Mouse (Mus musculus) gastrocnemius, postnatal 36 days (tissue): ENCODE data around the gene Otop1. TPM values are rescaled to one million over a fixed set of nuclear protein-coding genes. Genes with fewer than 3 reads are reported as not detected.

Experiments
- DNase-seq, 2 experiments: peaks; one replicate each; pipeline ENCODE4 v3.0.0; 2022
- intact Hi-C: fragments of 180-260 bp; cut with DNase I; formaldehyde crosslinking; loops from one replicate; pipeline ENCODE4 v1.15.1; 2025
- long read RNA-seq, 2 experiments: library from polyadenylated mRNA; stranded (forward); transcript quantifications; one replicate each; pipeline ENCODE4 v2.0.0; 2021
- total RNA-seq, 2 experiments: library from RNA; stranded (reverse); gene quantifications; 2 replicates each; pipeline ENCODE4 v1.2.3; 2021

Otop1 gene
- under 1 TPM; 0.13 to 0.25 TPM for total RNA-seq
- long read RNA-seq, experiment 1, result 0 reads
- long read RNA-seq, experiment 2, result 0 reads

- intact Hi-C loops, result no loop called here
- DNase-seq, result no peak
Measured at GRCm38 (mm10) chr5:38275771-38276170, at the start of gene Otop1. TSS of gene Otop1 (plus strand) at chr5:38275972.

DNA sequence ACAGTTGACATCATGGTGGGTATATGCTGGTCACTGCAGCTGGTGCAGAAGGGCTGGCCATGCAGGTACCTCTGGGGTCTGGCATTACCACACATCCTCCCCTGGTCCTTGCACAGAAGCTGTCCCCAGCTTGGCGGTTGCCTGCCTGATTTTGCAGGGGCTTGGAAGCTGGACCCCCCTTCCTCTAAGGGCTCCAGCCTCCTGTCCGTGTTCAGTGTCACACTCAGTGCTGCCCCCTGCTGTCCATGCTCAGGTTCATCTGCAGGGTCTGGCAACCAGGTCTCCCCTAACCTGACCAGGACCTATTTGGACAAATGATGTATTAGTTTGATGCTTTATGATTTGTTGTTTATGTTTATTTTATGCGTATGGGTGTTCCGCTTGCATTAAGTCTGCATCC is 40.4 kb upstream of the Otop1 start:
- intact Hi-C loops, result no loop called here
- peak in 1 of 2 experiments; percentile 25 for DNase-seq

GRCm38 (mm10) chr5:38236627-38237026 is 39.1 kb upstream of the Otop1 start:
- DNase-seq, result no peak
- intact Hi-C loops, result no loop called here

GRCm38 (mm10) chr5:38240727-38241472 is 34.9 kb upstream of the Otop1 start:
- intact Hi-C loops, result no loop called here
- no peak for DNase-seq

DNA sequence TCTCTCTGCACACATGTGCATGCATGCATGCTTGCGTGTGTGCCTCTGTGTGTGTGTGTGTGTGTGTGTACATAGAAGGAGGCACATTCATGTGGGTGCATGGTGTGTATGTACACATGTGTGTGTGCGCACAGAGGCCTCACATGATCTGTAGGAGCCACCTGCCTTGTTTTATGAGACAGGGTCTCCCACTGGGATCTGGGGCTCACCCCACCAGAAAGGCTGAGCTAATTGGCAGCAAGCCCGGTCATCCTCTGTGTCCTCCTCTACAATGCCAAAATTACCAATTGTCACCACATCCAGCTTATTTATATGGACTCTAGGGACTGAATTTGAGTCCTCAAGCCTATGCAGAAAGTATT is 34.3 kb upstream of the Otop1 start:
- no peak for DNase-seq
- intact Hi-C loops, result no loop called here

GRCm38 (mm10) chr5:38241966-38242365 is 33.8 kb upstream of the Otop1 start:
- no peak for DNase-seq
- intact Hi-C loops, result no loop called here

GRCm38 (mm10) chr5:38255195-38255594 is 20.6 kb upstream of the Otop1 start:
- intact Hi-C loops, result no loop called here
- DNase-seq, result no peak

GRCm38 (mm10) chr5:38255644-38256043 is 20.1 kb upstream of the Otop1 start:
- no peak for DNase-seq
- intact Hi-C loops, result no loop called here

DNA sequence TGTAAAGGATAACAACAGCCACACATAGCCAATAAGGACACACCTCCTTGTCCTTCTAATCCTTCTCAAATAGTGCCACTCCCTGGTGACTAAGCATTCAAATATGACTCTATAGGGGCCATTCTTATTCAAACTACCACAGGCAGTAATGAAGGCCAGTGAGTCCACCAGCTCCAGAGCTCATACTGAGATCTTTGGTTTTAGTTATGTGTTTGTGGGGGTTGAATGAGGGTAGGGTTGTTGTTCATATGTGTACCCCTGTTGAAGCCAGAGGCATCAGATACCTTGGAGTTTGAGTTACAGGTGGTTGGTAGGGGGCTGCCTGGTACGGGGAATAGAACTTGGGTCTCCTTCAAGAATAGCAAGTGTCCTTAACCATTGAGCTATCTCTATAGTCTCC is 19.2 kb upstream of the Otop1 start:
- intact Hi-C loops, result no loop called here
- no peak for DNase-seq

GRCm38 (mm10) chr5:38258034-38258772 is 17.6 kb upstream of the Otop1 start:
- intact Hi-C loops, result no loop called here
- no peak for DNase-seq

DNA sequence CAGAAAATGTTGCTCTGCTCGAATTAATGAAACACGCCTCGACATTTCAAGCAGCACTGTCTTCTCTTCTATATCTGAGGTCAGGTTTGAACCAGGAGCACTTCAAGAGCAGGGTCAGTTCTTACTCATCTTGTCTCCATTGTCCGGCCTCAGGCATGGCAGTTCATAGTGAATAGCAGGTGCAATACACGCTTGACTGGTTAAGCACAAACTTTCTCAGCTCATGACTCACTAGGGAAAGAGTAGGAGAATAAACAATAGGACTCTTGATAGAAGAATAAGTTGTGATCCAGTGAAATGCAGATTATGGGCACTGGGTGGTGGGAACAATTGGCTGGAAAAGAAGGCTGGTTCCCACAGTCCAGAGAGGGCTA is 17.0 kb upstream of the Otop1 start:
- intact Hi-C loops, result no loop called here
- DNase-seq, result no peak

DNA sequence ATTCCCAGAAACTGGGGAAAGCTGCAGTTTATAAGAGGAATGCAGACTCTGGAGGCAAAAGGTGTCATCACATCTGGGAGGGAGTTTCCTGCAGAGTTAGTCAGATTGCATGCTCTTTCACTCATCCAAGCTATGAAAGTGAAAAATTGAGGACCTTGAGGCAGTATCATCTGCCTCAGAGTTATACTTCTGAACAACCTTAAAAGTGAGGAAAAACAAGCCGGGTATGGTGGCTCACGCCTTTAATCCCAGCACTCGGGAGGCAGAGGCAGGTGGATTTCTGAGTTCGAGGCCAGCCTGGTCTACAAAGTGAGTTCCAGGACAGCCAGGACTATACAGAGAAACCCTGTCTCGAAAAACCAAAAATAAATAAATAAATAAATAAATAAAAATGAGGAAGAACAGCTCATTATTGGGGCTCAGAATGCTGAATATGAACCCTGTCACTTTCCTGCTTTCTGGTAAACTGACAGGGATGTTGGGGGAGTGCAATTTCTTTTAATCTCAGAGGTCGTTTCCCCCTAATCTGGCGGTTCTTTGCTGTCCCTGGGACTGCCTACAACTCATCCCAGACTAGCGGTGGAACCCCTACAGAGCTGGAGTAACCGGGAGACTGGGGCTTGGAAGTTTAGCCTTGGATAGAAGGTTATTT is 16.2 kb upstream of the Otop1 start:
- intact Hi-C loops, result no loop called here
- no peak for DNase-seq

DNA sequence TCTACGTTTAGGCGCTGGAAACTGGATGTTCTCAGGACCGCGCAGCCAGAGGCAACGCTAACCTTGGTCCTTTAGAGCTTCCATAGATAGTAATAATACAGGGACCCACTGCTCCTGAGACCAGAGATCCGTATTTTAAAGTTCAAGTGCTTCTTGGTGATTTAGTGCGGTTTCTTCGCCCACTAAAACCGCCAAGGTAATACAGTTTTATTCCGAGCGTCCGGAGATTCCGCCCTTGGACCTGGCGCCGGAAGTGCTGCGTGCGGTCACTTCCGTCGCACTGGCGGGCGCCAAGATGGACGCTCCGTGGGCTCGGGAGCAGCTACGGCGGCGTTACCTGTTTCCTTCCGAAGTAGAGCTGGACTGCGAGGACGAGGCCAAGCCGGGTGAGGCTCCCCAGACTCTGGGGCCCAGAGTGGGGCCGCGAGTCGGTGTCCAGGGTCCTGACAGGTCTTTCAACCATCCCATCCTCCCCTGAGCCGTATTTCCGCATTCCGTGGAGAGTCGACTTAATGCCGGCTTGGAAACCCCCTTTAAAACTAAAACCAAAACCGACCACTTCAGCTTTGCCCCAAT is 15.6 kb upstream of the Otop1 start, which contains the start of gene Tmem128:
Tmem128 (plus strand) TSS at position 79 of the 576 bp plus-strand sequence.
- intact Hi-C loops, result no loop called here
- DNase-seq, result peak; percentile 16 to 58

- DNase-seq, result no peak
- intact Hi-C loops, result no loop called here
Measured at GRCm38 (mm10) chr5:38270942-38271341, 4.8 kb upstream of the Otop1 start.

DNA sequence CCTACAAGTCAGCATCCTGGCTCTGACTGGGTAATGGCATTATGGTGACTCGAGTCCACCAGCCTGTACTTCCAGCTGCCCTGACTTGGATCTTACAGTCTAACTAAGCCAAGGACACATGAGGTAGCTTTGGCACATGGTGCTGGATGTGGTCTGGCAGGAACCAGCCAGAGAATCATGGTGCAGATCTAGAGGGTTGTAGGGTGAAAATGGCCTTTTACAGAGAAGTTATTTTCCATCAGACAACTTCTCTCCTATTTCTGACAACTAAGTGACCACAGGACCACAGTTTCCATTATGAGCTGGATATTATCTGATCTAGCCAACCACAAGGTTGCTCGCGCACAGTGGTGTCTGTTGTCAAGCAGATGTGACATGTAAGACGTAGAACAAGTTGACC is 1.9 kb upstream of the Otop1 start:
- DNase-seq, result no peak
- intact Hi-C loops, result no loop called here

GRCm38 (mm10) chr5:38276451-38276850 is 679 bp downstream of the Otop1 start:
- no peak for DNase-seq
- intact Hi-C loops, result no loop called here

DNA sequence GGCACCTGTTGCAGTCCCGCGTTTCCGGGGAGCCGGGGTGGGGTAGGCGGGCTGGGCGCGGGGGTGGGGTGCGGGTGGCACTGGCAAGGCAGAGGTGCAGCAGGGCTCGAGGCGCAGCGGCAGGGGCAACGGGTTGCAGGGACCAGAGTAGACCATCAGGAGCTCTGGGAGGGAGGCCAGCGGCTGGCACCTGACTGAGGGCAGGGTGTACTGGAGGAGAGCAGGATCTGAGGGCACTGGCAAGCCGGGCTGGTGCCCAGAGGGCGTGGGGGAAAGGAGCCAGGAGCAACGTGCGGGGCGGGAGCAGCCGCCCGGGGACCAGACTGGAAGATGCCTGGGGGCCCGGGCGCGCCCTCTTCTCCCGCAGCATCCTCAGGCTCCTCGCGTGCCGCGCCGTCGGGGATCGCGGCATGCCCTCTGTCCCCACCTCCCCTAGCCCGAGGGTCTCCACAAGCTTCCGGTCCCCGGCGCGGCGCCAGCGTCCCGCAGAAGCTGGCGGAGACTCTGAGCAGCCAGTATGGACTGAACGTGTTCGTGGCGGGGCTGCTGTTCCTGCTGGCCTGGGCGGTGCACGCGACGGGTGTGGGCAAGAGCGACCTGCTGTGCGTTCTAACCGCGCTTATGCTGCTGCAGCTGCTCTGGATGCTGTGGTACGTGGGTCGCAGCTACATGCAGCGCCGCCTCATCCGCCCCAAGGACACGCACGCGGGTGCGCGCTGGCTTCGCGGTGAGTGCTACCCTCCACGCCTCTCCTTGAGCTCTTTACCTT is 1.5 kb downstream of the Otop1 start:
- intact Hi-C loops, result no loop called here

DNA sequence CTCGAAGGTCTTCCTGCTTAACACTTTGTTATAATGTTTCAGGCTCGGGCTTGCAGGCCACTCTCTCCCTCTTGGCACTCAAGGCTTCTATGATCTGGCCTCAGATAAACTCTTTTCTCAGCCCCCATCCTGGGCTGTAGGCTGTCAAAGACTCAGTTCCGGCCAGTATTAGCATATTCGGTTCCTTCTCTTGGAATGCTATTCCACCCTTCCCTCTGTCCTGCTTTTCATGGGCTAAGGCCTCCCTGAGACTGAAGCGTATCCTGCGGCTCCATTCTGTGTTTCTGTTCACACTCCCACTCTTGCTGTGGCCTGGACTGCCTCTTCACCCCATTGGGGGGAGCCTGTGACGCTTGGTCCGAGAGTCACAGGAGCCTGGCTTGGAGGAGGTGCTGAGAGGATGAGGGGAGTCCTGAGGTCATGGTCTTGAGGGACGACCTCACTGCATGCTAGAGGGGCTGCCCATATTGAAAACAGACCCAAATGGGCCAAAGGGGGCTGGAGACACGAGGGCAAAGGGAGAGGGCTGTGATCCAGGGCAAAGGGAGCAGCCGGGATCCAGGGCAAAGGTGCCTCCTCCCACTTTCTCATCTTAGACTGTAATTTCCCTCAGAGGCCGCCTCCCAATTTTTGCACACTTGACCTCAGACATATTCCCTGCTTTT is 2.3 kb downstream of the Otop1 start:
- intact Hi-C loops, result no loop called here
- DNase-seq, result no peak

More for the DNA sequence above, 1.5 kb downstream of the Otop1 start:
- DNase-seq, result no peak

DNA sequence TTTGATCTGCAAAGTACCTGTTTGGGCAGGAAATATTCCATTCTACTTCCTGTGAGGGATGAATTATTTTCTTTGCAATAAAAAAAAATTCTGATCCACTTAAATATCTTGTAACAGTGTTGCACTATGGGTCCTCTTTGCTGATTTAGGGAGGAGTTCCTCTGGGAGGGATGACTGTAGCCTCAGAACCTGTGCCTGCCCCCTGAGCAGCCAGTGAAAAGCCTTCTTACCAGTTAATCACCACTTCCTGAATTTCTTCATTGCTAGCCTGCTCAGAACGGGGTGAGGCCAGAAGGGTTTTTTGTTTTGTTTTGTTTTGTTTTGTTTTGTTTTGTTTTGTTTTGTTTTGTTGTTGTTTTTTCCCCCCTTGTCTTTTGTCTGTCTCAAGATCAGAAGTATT is 4.3 kb downstream of the Otop1 start:
- no peak for DNase-seq
- intact Hi-C loops, result no loop called here

DNA sequence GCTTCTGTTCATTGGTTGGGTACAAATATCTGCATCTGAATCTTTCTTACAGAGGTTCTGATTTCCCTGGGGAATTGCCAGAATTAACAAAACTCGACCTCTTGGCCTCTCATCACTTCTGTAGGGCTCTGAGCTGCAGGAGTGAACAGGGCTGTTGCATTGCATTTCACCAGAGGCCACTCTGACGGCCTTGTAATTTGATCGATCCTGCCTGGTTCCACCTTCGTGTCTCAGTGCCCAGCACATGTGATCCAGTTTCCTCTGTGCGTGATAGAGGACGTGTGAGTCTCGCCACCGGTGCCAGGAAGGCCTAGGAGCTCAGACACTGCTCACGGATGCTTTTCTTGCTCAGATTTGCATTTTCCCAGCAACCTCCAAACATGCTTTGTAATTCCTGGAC is 10.0 kb downstream of the Otop1 start:
- no peak for DNase-seq
- intact Hi-C loops, result no loop called here
